Mouse (Mus musculus) left cerebral cortex, adult 2 months (tissue): ENCODE results near the gene Plppr2. TPM values are rescaled to one million over a fixed set of nuclear protein-coding genes. Genes with fewer than 3 reads are reported as not detected.
A peak's percentile ranks its signal among the peaks of the same experiment; 100 is the strongest.

Experiments
- DNase-seq, 2 experiments: peaks; one replicate each; pipeline ENCODE4 v3.0.0; 2021 to 2022; ENCODE audit warnings: low spot score in 2 of 2, mixed read lengths in 1 of 2; ENCODE audit errors: extremely low spot score in 1 of 2
- H3K27ac ChIP-seq: fragments of 200-600 bp; 2 replicates; pipeline ENCODE4 v1.8.1; 2022
- H3K4me3 ChIP-seq: fragments of 200-600 bp; 2 replicates; pipeline ENCODE4 v1.8.1; 2022
- CTCF ChIP-seq: fragments of 200-600 bp; IDR thresholded peaks from 2 replicates; pipeline ENCODE4 v1.8.1; 2022; ENCODE audit warnings: antibody characterized with exemption, mild to moderate bottlenecking, moderate library complexity
- intact Hi-C: fragments of 180-260 bp; cut with DNase I; formaldehyde crosslinking; loops from one replicate; pipeline ENCODE4 v1.15.1; 2025
- total RNA-seq, 2 experiments: library from RNA; stranded (reverse); gene quantifications; 2 replicates each; pipeline ENCODE4 v1.2.3; 2021

The Plppr2 gene
- total RNA-seq, 2 experiments from 2014 or later = 181 to 183 TPM

DNA sequence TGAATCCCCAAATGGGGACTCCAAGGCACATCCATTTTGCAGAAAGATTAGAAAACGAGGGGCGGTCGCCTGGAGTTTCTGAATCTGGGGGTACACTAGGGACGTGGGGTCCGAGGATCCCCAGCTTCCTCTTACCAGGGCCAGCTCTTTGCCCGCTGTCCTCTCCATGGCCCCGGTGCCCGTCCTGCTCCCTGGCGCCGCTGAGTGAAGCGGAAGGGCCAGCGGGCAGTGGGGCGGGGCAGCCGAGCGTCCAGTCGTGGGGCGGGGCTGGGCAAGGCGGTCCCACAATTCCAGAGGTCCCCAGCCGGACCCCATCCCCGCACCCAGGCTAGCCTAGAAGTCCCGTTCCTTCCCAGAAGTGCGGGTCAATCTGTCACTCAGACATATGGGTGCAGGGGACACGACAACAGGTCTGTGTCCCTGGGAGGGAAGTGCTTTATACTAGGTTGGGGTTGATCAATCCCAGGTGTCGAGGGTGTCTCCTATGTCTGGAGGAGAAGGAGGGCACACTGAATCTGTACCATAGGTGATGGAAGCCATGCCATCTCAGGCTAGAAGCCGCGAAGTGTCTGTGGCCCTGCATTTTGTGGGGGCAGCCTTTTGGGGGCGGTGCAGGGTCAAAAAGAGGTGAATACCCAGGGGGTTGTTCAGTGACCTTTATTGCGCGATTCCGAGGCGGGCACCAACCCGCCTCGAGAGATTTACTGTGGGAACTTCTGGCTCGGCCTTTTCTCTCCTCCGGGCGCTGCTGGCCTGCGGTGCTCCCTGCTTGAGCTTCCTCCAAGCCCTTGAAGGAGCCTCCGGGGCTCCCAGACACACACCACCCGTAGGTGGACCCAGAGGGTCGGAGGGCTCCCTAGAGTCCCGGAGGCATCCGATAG lies 52.6 kb downstream of the Plppr2 start, which contains the start of gene Rgl3:
TSS of gene Rgl3 (minus strand) at position 217 of the 881 bp plus-strand sequence.
- no peak; the same call in 1 of the 2 replicates for TF ChIP-seq CTCF
- no peak within 1 kb of the TSS for H3K27ac ChIP-seq
- H3K4me3 ChIP-seq = peak within 1 kb of the TSS; percentile 50
- intact Hi-C loops = no loop called here
- no peak for DNase-seq

DNA sequence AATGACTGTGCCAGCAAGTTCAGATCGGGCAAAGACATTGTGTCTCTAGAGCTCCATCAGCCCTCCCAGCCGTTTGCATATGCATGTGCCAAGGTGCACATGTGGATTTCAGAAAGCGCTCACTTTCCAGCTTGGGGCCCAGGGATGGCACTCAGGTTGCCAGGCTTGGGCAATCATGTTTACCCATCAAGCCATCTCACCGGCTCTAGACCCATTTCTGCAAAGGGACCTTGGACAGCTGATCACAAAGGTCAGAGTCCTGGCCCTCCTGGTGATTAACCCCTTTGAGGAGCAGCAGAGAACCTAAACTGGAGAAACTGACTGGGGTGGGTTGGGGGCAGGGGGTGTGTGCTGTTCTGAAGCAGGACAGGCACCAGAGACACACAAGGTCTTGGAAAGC lies 55.4 kb downstream of the Plppr2 start:
- no peak overlapping the region for H3K4me3 ChIP-seq
- DNase-seq = no peak
- no peak overlapping the region for H3K27ac ChIP-seq
- no peak for TF ChIP-seq CTCF
- intact Hi-C loops = no loop called here

DNA sequence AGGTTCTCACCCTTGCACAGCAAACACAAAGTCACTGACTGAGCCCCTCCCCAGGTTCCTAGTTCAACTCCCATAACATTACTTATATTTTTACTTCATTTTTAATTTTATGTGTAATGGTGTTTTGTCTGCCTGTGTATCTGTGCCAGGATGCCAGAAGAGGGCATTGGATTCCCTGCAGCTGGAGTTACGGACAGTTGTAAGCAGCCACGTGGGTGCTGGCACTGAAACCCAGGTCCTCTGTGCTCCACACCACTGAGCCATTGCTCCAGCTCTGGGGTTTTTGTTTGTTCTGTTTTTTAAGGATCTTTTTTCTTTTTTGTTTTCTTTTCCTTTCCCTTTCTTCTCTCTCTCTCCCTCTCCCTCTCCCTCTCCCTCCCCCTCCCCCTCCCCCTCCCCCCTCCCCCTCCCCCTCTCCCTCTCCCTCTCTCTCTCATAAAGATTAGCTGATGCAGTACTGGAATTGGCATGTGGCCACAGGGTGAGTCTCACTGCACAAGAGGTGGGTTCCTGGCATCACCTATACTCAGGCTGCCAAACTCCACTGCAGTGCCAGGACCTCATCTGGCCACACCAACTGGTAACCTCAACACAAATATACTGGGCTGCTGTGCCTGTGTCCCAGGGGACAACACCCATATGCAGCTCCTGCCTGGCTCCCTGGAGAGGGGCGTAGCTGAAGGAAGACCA lies 59.5 kb downstream of the Plppr2 start:
- no peak overlapping the region for H3K27ac ChIP-seq
- intact Hi-C loops = no loop called here
- DNase-seq = no peak
- H3K4me3 ChIP-seq = no peak overlapping the region
- TF ChIP-seq CTCF = no peak

Other genes starting within 250 kb of the Plppr2 start
- 10 to 100 TPM; 15.8 to 17.7 TPM for gene Ldlr, start 213.6 kb upstream of the Plppr2 start, total RNA-seq
- gene Spc24, start 176.7 kb upstream of the Plppr2 start, total RNA-seq = 1 to 10 TPM; 1.7 to 2.4 TPM
- gene Kank2, start 138.3 kb upstream of the Plppr2 start, total RNA-seq = 1 to 10 TPM; 8.5 to 8.8 TPM
- not detected for gene Angptl8, start 101.5 kb upstream of the Plppr2 start, total RNA-seq
- 10 to 100 TPM; 15.8 to 18.1 TPM for gene Dock6, start 84.4 kb upstream of the Plppr2 start, total RNA-seq
- 10 to 100 TPM; 10.9 to 15.7 TPM for gene Rab3d, start 18.8 kb upstream of the Plppr2 start, total RNA-seq
- 10 to 100 TPM; 18.2 to 18.9 TPM for gene Ccdc159, start 9.6 kb upstream of the Plppr2 start, total RNA-seq
- gene Tmem205, start 9.5 kb upstream of the Plppr2 start, total RNA-seq = 10 to 100 TPM; 31.4 to 35.5 TPM
- gene Swsap1, start 18.7 kb downstream of the Plppr2 start, total RNA-seq = 10 to 100 TPM; 12.7 to 14.0 TPM
- 10 to 100 TPM; 10.2 to 12.1 TPM for gene Epor, start 26.5 kb downstream of the Plppr2 start, total RNA-seq
- gene Rgl3, start 52.4 kb downstream of the Plppr2 start, total RNA-seq = 1 to 10 TPM; 2.1 to 3.1 TPM
- 10 to 100 TPM in 1 of 2 experiments, 1 to 10 TPM in 1; 9.3 to 10.7 TPM for gene Ccdc151, start 65.6 kb downstream of the Plppr2 start, total RNA-seq
- 100 to 1,000 TPM in 1 of 2 experiments, 10 to 100 TPM in 1; 85.9 to 104 TPM for gene Prkcsh, start 65.8 kb downstream of the Plppr2 start, total RNA-seq
- gene Elavl3, start 115.0 kb downstream of the Plppr2 start, total RNA-seq = 100 to 1,000 TPM; 148 to 153 TPM
- 1 to 10 TPM; 2.1 to 2.3 TPM for gene Gm49318, start 134.2 kb downstream of the Plppr2 start, total RNA-seq
- gene Zfp653, start 134.3 kb downstream of the Plppr2 start, total RNA-seq = 10 to 100 TPM; 20.0 to 24.8 TPM
- 10 to 100 TPM; 43.0 to 46.8 TPM for gene Ecsit, start 148.4 kb downstream of the Plppr2 start, total RNA-seq
- gene Cnn1, start 162.2 kb downstream of the Plppr2 start, total RNA-seq = 1 to 10 TPM in 1 of 2 experiments, under 1 TPM in 1; 0.41 to 1.3 TPM
- gene Elof1, start 180.1 kb downstream of the Plppr2 start, total RNA-seq = 10 to 100 TPM; 63.4 to 65.3 TPM
- under 1 TPM in 1 of 2 experiments, not detected in 1; 0.51 TPM for gene Acp5, start 198.7 kb downstream of the Plppr2 start, total RNA-seq
- gene Pigyl, start 219.8 kb downstream of the Plppr2 start, total RNA-seq = 10 to 100 TPM; 40.1 to 43.4 TPM